Mouse (Mus musculus) lung, postnatal 36 days (tissue): ENCODE results near the gene Trpm5.

Source experiments
- DNase-seq: peaks from one replicate; pipeline ENCODE4 v3.0.0; 2022; ENCODE audit warnings: mixed read lengths

Gene Trpm5

GRCm38 (mm10) chr7:143036787-143037186 lies 57.7 kb downstream of the Trpm5 start:
- DNase-seq = no peak

GRCm38 (mm10) chr7:143034519-143035450 lies 59.7 kb downstream of the Trpm5 start:
- DNase-seq = no peak

DNA sequence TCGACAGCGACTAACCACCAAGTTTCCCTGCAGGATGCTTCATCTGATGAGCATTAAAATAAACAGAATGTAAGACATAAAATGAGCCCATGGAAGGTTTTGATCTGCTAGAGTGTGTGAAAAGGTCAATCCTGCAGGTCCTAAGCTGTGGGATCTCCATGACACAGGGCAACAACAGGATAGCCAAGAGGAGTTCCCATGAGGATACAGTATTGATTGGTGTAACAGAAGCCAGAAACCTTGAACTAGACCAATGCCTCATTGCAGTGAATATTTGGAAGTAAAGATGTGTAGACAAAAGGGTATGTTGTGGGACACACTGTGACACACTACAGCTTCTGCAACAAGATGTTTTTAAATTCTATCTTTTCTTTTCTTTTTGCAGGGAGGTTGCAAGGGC lies 60.3 kb downstream of the Trpm5 start:
- no peak for DNase-seq

GRCm38 (mm10) chr7:143033581-143033980 lies 60.9 kb downstream of the Trpm5 start:
- no peak for DNase-seq

GRCm38 (mm10) chr7:143031816-143032215 lies 62.6 kb downstream of the Trpm5 start:
- DNase-seq = no peak

DNA sequence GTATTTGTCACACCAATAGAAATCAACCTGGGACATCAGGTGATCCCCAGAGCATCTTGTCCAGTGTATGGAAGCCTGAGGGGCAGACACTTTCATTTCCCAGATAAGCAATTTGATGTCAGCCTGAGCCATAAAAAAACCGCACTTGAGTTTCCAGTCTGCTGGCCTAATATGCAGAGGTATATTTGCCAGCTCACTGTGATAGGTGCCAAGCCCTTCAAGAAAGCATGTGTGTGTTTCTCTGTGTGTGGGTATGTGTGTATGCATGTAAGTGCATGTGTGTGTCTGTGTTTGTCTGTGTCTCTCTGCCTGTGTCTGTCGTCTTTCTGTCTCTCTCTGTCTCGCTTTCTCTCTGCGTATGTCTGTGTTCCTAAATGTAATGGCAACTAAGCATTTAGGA lies 67.2 kb downstream of the Trpm5 start:
- DNase-seq = no peak

DNA sequence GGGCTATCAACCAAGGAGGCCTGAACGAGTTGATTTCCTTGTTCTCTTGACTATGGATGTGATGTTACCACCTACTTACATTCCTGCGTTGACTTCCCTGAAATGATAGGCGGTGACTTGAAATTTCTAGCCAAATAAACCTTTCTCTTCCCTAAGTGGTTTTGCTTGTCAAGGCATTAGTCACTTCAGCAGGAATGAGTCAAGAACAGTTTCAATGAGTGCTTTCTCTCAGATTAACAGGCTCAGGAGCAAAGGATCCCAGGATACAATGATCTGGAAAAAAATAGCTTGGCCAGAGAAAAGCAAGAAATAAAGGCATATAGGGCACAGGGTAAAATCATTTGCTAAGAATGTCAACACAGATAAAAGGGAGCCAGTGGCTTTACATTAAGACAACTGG lies 68.9 kb downstream of the Trpm5 start:
- no peak for DNase-seq

- DNase-seq = no peak
These were observed 70.1 kb downstream of the Trpm5 start for GRCm38 (mm10) chr7:143024293-143024692.

GRCm38 (mm10) chr7:143023499-143023898 lies 70.9 kb downstream of the Trpm5 start:
- DNase-seq = no peak

DNA sequence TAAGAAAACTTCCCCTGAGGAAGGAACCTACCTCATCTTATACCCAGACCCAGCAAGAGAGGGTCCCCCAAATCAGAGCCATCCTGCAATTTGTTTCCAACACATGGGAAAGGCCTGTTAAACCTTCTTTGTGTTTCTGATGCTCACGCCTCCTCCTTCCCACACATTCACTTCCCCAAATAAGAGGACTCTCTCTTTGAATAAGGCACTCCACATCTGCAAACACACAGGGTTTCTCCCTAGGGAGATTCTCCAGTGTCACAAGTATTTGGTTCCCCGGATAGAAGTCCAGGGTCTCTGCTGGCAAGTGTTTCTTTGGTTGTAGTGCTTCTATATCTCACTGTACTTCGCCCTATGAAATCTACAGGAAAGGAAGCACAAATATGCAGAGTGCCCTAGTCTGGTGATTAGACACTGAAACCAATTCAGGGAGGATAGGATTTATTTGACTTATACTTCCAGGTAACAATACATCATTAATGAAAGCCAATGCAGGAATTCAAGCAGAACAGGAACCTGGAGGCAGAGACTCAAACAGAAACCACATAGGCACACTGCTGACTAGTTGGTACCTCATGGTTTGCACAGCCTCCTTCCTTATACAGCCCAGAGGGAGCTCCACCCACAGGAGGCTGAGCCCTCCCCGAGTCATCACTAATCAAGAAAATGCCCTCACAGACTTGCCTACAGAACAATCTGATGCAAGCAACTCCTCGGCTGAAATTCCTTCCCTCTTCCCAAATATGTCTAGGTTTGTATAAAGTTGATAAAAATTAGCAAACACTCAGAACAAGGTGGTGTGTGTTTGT lies 72.9 kb downstream of the Trpm5 start:
- DNase-seq = no peak

DNA sequence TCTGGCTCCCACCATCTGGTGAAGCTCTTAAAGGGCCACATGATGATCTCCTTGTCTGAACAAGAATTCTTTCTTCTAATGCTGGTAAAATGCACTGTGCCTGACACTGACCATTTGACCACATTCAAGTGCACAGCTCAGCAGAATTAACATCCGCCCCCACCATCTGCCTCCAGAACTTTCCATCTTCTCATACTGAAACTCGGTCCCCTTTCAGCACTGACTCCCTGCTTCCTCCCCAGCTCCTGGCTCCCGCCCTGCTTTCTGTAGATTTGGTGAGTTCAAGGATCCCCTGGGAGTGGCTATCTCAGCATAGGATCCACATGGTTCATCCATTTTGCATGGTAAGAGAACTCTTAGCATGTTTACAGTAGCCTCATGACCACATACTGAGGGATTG lies 73.7 kb downstream of the Trpm5 start:
- no peak for DNase-seq

DNA sequence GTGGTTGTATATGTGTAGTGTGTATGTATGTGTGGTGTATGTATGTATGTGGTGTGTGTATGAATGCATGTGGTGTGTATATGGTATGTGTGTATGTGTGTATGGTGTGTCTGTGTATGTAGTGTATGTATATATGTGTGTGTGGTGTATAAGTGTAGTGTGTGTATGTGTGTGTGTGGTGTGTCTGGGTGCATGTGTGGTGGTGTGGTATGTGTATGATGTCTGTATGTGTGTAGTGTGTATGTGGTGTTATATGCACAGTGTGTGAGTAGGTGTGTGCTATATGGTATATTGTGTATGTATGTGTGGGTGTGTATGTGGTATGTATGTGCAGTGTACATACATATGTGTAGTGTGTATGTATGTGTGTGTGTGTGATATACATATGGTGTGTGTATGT lies 74.4 kb downstream of the Trpm5 start:
- no peak for DNase-seq
